Mouse (Mus musculus): ENCODE measurements at regions not wholly inside any gene's neighbourhood (a gene's known extent, or its start where the extent isn't known, plus 50 kb on each side); places are given as distances from the start of the nearest gene placed in this dataset.
"Not testable (repeated sequence)": the region's sequence is repeated elsewhere in the genome, so short reads cannot be mapped to it uniquely, and the experiment has no call there.

- ATAC-seq (ENCODE audit: low TSS enrichment) = no peak
These were observed 204.7 kb upstream of the Pclo start for GRCm38 (mm10) chr5:14309981-14310380.

DNA sequence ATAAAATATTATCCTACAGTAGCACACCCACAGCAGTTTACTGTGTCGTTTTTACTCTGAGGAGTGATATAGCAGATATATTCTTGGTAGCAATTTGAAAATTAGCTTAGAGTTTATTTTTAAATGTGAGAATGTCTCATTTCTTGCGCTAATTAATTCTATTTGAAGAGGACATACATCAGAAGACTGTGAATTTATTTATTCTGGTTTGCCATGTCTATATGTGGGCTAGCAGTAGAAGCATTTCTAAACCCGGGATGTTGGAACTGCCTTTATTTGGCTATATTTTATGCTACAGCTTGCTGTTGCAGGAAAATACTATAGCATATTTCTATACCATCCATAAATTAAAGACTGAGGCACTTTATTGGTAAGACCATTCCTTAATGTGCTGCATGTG lies 203.0 kb upstream of the Pclo start:
- peak; percentile 89 for ATAC-seq (ENCODE audit: low TSS enrichment)

DNA sequence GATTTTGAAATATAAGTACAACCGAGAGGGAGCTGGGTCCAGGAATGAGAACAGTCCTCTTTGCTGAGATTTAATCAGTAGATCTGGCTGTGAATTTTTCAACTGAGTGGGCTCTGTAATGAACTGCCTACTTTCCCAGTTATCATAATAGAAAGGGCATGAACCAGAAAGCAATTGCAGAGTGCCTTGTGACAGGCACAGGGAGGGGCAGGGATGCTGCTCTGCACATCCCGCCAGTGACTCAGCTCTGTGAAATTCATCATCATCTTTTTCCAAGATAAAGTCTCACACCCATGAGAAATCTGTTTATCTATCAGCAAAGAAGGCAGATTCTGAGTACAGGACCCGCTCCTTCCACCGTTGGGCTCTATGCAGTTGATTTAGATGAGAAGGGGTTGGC lies 194.5 kb upstream of the Pclo start:
- peak; percentile 89 for ATAC-seq (ENCODE audit: low TSS enrichment)

DNA sequence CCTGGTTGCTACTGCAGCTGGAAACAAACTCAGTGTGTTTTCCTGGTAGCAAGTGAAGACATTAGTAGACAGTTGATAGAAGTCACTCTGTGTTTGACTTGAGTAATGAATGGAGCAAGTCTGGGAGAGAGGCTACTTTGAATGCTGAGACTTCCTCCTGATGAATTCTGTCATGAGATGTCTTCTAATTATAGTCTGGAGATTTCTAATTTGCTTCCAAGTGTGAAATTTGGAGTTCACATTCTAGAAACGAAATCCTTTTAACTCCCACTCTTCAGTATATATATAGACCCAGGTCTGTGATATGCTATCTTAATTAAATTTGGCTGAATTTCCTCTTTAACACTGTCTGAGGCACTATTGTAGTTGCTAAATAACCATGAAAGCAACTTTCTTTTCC lies 192.7 kb upstream of the Pclo start:
- peak; percentile 71 for ATAC-seq (ENCODE audit: low TSS enrichment)

- ATAC-seq (ENCODE audit: low TSS enrichment) = no peak
These were observed 154.3 kb upstream of the Pclo start for GRCm38 (mm10) chr5:14360446-14360845.

DNA sequence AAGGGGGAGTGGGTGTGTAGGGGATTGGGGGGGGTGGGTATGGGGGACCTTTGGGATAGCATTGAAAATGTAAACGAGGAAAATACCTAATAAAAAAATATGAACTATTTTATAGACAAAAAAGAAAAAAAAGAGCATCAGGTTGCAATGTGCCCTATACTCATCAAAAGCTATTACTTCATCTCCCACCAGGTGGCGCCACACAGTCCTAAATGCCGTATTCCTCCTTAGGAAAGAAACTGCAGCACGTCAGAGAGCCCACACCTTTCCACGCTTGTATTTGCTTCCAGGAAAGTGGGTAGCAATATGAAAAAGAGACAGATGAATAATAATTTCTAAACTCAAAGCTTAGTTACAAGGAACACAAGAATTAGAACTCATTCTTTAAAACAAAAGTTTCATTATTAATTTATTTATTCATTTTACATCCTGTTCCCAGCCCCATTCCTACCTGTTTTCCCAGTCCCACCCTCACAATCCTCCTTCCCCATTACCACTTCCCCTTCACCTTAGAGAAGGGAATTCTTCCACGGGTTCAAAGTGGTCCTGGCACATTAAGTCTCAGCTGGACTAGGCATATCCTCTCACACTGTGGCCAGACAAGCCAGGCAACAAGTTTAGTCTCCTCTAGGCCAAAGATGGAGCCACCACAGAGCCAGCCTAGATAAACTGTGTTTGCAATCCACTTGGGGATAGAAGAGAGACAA lies 125.4 kb upstream of the Pclo start:
- ATAC-seq (ENCODE audit: low TSS enrichment) = peak; percentile 79

DNA sequence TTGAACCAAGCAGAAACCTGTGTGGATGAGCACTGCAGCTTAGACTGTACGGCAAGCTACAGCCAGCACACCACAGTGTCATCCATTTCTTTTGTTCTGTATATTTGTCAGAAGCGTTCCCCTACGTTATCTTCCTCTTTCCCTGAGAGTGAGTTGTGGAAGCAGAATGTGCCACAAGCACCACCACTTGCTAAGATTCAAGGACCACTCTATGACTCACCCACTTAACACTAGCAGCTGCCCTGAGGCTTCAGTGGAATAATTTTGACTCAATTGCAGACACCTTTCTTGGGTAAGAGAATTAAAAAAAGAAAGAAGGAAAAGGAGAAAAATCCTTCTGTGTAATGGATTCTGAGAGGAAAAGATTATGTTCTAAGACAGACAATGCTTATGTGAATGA lies 122.9 kb upstream of the Pclo start:
- ATAC-seq (ENCODE audit: low TSS enrichment) = peak; percentile 95

- not testable (repeated sequence) for ATAC-seq (ENCODE audit: low TSS enrichment)
These were observed 111.3 kb upstream of the Pclo start for GRCm38 (mm10) chr5:14403381-14403780.

DNA sequence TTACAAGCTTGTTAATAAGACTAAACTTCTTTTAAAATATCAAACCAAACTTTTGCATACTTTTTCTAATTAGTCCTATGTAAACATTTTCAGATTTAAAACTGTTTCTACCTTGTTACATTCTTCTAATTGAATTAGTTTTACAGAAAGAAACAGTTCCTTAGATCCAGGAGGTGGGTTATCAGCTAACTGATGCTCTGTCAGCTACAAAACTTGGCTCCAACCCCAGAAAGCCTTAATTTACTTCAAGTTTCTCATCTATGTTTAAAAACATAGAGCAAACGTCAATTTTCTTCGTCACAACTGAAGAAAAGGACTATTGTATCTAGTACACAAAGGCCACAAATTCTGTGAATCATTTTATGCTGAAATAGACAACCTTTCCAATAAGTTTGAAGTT lies 110.4 kb upstream of the Pclo start:
- no peak for ATAC-seq (ENCODE audit: low TSS enrichment)

GRCm38 (mm10) chr5:14415234-14415862 lies 99.4 kb upstream of the Pclo start:
- ATAC-seq (ENCODE audit: low TSS enrichment) = peak; percentile 90

GRCm38 (mm10) chr5:14453082-14453481 lies 61.6 kb upstream of the Pclo start:
- no peak for ATAC-seq (ENCODE audit: low TSS enrichment)

Data from frontal cortex, adult (tissue).